Mouse (Mus musculus) embryonic facial prominence, embryonic 11.5 days (tissue): Measurements from ENCODE around the gene Lrpprc. TPM values are rescaled to one million over a fixed set of nuclear protein-coding genes. Genes with fewer than 3 reads are reported as not detected.

Source experiments
- ATAC-seq: fragments of 200-750 bp; cut with Nextera tagmentation; replicated peaks from 2 replicates; pipeline ENCODE4 v1.8.0; 2017; ENCODE audit warnings: low read depth; ENCODE audit not compliant: insufficient number of reproducible peaks, low FRiP score, low TSS enrichment
- DNase-seq: peaks from one replicate; pipeline ENCODE4 v3.0.0-alpha.2; 2015; ENCODE audit warnings: low spot score
- H3K27ac ChIP-seq: fragments of 300-500 bp; sonication (generic); replicated peaks from 2 replicates; pipeline ENCODE4 v1.5.1; 2014; ENCODE audit warnings: mild to moderate bottlenecking, low read depth, low read length, control low read depth
- H3K27me3 ChIP-seq: fragments of 300-500 bp; sonication (generic); 2 replicates; pipeline ENCODE4 v1.6.1; 2014; ENCODE audit warnings: mild to moderate bottlenecking, low read length, moderate library complexity, mixed read lengths; ENCODE audit not compliant: control insufficient read depth, insufficient read depth
- H3K36me3 ChIP-seq: fragments of 300-500 bp; sonication (generic); replicated peaks from 2 replicates; pipeline ENCODE4 v1.6.1; 2014; ENCODE audit warnings: low read depth, mild to moderate bottlenecking, low read length, moderate library complexity, mixed read lengths; ENCODE audit not compliant: control insufficient read depth, insufficient read depth
- H3K4me1 ChIP-seq: fragments of 300-500 bp; sonication (generic); 2 replicates; pipeline ENCODE4 v1.6.1; 2014; ENCODE audit warnings: low read length, mixed read lengths; ENCODE audit not compliant: control insufficient read depth, insufficient read depth
- H3K4me2 ChIP-seq: fragments of 300-500 bp; sonication (generic); 2 replicates; pipeline ENCODE4 v1.6.1; 2014; ENCODE audit warnings: low read depth, mild to moderate bottlenecking, control low read depth, low read length, moderate library complexity
- H3K4me3 ChIP-seq: fragments of 300-500 bp; sonication (generic); 2 replicates; pipeline ENCODE4 v1.5.1; 2014; ENCODE audit warnings: low read depth, low read length, control low read depth
- H3K9ac ChIP-seq: fragments of 300-500 bp; sonication (generic); replicated peaks from 2 replicates; pipeline ENCODE4 v1.6.1; 2014; ENCODE audit warnings: mild to moderate bottlenecking, control low read depth, low read length
- H3K9me3 ChIP-seq: fragments of 300-500 bp; sonication (generic); replicated peaks from 2 replicates; pipeline ENCODE4 v1.6.1; 2016; ENCODE audit warnings: mild to moderate bottlenecking, low read length, inconsistent platforms, mixed read lengths; ENCODE audit not compliant: control insufficient read depth
- WGBS: fragments of 180-500 bp; shearing (Covaris S2); extraction: QIAGEN DNeasy Blood & Tissue Kit; methylation state at CpG from one replicate; pipeline ENCODE4 v1.1.7; 2014; 5-methylcytosine and 5-hydroxymethylcytosine counted together
- polyA plus RNA-seq: library from polyadenylated mRNA; unstranded; fragments of >200 nt; fragmentation: Nextera tagmentation; extraction: Ambion mirVana; gene quantifications from 2 replicates; pipeline ENCODE4 v1.2.1, GENCODE M21; 2014

The Lrpprc gene
- polyA plus RNA-seq, 1 experiment from 2014 or later = 63.1 TPM

GRCm38 (mm10) chr17:84747212-84747611 is 43.4 kb downstream of the Lrpprc start:
- H3K27ac ChIP-seq = no peak overlapping the region
- no peak for ATAC-seq

GRCm38 (mm10) chr17:84745001-84745400 is 45.6 kb downstream of the Lrpprc start:
- H3K36me3 ChIP-seq = no peaks in the 10 kb centered on the region; the same call in 1 of the 2 replicates
- DNase-seq = no peak
- H3K4me2 ChIP-seq = no peak overlapping the region
- no peak overlapping the region for H3K9ac ChIP-seq
- H3K4me3 ChIP-seq = no peak overlapping the region
- no peaks in the 10 kb centered on the region for H3K27me3 ChIP-seq
- no peaks in the 10 kb centered on the region for H3K9me3 ChIP-seq
- ATAC-seq = no peak
- H3K27ac ChIP-seq = no peak overlapping the region
- 69% methylated on average over 9 of the region's 9 CpGs for WGBS
- H3K4me1 ChIP-seq = no peaks in the 10 kb centered on the region

More at GRCm38 (mm10) chr17:84747212-84747611, 43.4 kb downstream of the Lrpprc start:
- Histone ChIP-seq H3K36me3 (no peaks in the 10 kb centered on the region; the same call in 1 of the 2 replicates), H3K4me2 (no peak overlapping the region), H3K4me1 (no peaks in the 10 kb centered on the region), H3K4me3 (no peak overlapping the region), H3K9me3 (no peaks in the 10 kb centered on the region), H3K27me3 (no peaks in the 10 kb centered on the region), H3K9ac (no peak overlapping the region)
- no peak for DNase-seq
- 82% methylated on average over 6 of the region's 6 CpGs for WGBS

GRCm38 (mm10) chr17:84744256-84744655 is 46.3 kb downstream of the Lrpprc start:
- Histone ChIP-seq H3K4me1 (no peaks in the 10 kb centered on the region), H3K27ac (no peak overlapping the region), H3K4me2 (no peak overlapping the region), H3K4me3 (no peak overlapping the region), H3K9ac (no peak overlapping the region), H3K27me3 (no peaks in the 10 kb centered on the region), H3K36me3 (no peaks in the 10 kb centered on the region; the same call in 1 of the 2 replicates), H3K9me3 (no peaks in the 10 kb centered on the region)
- no peak for ATAC-seq
- no peak for DNase-seq
- WGBS = 67% methylated on average over 4 of the region's 4 CpGs

- Histone ChIP-seq H3K4me3 (no peak overlapping the region), H3K4me1 (peaks cover 4% of the 10 kb centered on the region; the same call in 1 of the 2 replicates), H3K9ac (no peak overlapping the region), H3K27me3 (no peaks in the 10 kb centered on the region), H3K9me3 (no peaks in the 10 kb centered on the region), H3K27ac (0 out of 2 replicates have a peak overlapping the region, but pooled peaks have one; percentile 8), H3K4me2 (no peak overlapping the region), H3K36me3 (no peaks in the 10 kb centered on the region; the same call in 1 of the 2 replicates)
- ATAC-seq = no peak
- WGBS = 35% methylated on average over 9 of the region's 9 CpGs
- peak; percentile 30 for DNase-seq
Measured at GRCm38 (mm10) chr17:84738073-84738797, 52.4 kb downstream of the Lrpprc start.

- Histone ChIP-seq H3K36me3 (no peaks in the 10 kb centered on the region; the same call in 1 of the 2 replicates), H3K9me3 (no peaks in the 10 kb centered on the region), H3K4me1 (peaks cover 4% of the 10 kb centered on the region; the same call in 1 of the 2 replicates), H3K4me3 (no peak overlapping the region), H3K27ac (no peak overlapping the region), H3K9ac (no peak overlapping the region), H3K4me2 (no peak overlapping the region), H3K27me3 (no peaks in the 10 kb centered on the region)
- ATAC-seq (peak; percentile 75), DNase-seq (peak; percentile 82)
- 28% methylated on average over 9 of the region's 9 CpGs for WGBS
Measured at GRCm38 (mm10) chr17:84736719-84737118, 53.9 kb downstream of the Lrpprc start.

- Histone ChIP-seq H3K9ac (no peak overlapping the region), H3K9me3 (no peaks in the 10 kb centered on the region), H3K27me3 (no peaks in the 10 kb centered on the region), H3K4me1 (no peaks in the 10 kb centered on the region), H3K4me2 (no peak overlapping the region), H3K27ac (no peak overlapping the region), H3K36me3 (no peaks in the 10 kb centered on the region; the same call in 1 of the 2 replicates), H3K4me3 (no peak overlapping the region)
- 94% methylated on average over 8 of the region's 8 CpGs for WGBS
- ATAC-seq (no peak), DNase-seq (no peak)
Measured at GRCm38 (mm10) chr17:84732612-84733011, 58.0 kb downstream of the Lrpprc start.

- 88% methylated on average over 12 of the region's 12 CpGs for WGBS
- no peak overlapping the region for H3K9ac ChIP-seq
- ATAC-seq (no peak), DNase-seq (no peak)
- H3K36me3 ChIP-seq = no peaks in the 10 kb centered on the region; the same call in 1 of the 2 replicates
- no peaks in the 10 kb centered on the region for H3K27me3 ChIP-seq
- H3K4me3 ChIP-seq = no peak overlapping the region
- no peak overlapping the region for H3K4me2 ChIP-seq
- no peaks in the 10 kb centered on the region for H3K4me1 ChIP-seq
- H3K27ac ChIP-seq = no peak overlapping the region
- H3K9me3 ChIP-seq = no peaks in the 10 kb centered on the region
Measured at GRCm38 (mm10) chr17:84731361-84731760, 59.2 kb downstream of the Lrpprc start.

GRCm38 (mm10) chr17:84729140-84729539 is 61.4 kb downstream of the Lrpprc start:
- Histone ChIP-seq H3K4me3 (no peak overlapping the region), H3K4me2 (no peak overlapping the region), H3K9me3 (no peaks in the 10 kb centered on the region), H3K9ac (no peak overlapping the region), H3K36me3 (no peaks in the 10 kb centered on the region; the same call in 1 of the 2 replicates), H3K4me1 (no peaks in the 10 kb centered on the region), H3K27me3 (no peaks in the 10 kb centered on the region), H3K27ac (no peak overlapping the region)
- 95% methylated on average over 5 of the region's 5 CpGs for WGBS
- DNase-seq (no peak), ATAC-seq (no peak)
